In the genomic region with DNA sequence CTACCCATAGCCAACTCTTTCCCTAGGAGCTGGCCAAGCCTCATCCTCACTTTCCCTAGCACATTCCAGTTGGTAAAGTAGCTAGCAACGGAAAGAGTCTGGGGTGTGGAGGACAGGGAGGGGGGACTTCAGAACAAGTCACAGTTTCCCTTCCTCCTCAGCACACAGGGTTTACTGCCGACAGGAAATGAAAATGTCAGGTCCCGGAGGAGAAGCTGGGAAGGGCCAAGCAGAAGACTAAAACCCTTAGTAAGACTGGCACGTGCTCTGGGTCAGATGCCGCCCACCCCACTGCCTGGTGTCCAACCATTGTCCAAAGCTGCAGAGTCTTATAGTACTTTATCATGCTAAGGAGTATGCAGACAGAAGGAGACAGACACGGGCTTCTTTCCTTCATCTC, we compare ENCODE assay signal across 12 mouse cellular contexts.
DNase-seq lines count a peak whose midpoint lies in the region; ATAC-seq and TF ChIP-seq lines count a peak whose summit lies in the region.
"Had no signal": no experiment of that assay in that cellular context is flagged by ENCODE, and none has a peak within 500 bp of the region (broad histone marks: within the 10 kb centered on the region; RNA-seq: fewer than 3 reads in every experiment).

No protein-coding gene starts in this region.

- peak; percentile 25 to 39 for DNase-seq in heart, postnatal 36 days
- peak; percentile 27 to 46 for DNase-seq in kidney, postnatal 4 days
- no peak for DNase-seq in layer of hippocampus, postnatal 25 days (ENCODE audit: extremely low spot score in 1 of 2, low spot score in 1 of 2)
- DNase-seq in T-cell, adult 2 months (ENCODE audit: low spot score) = no peak
- DNase-seq: adrenal gland, postnatal 25 days; cerebellum, postnatal 14 days; gastrocnemius, postnatal 14 days; thymus, postnatal 14 days had no signal

- peak; percentile 61 for ATAC-seq in common myeloid progenitor, adult 5-6 weeks (replicated peaks; ENCODE audit: low read depth, poor library complexity, severe bottlenecking)
- ATAC-seq in megakaryocyte-erythroid progenitor cell, adult 5-6 weeks (replicated peaks; ENCODE audit: low FRiP score, low TSS enrichment, poor library complexity, severe bottlenecking) = no peak

- no peak for TF ChIP-seq POLR2A in bone marrow macrophage, adult 2 months (IDR thresholded peaks at IDR 0.05; ENCODE audit: borderline replicate concordance, low read depth, low read length)

- peak overlapping the region; percentile 74 for H3K27ac ChIP-seq in bone marrow macrophage, adult 2 months (ENCODE audit: insufficient read depth, low read depth, low read length)
- H3K27ac ChIP-seq: midbrain, embryonic 10.5 days had no signal

- TF ChIP-seq CTCF in bone marrow macrophage, adult 2 months (IDR thresholded peaks at IDR 0.05; ENCODE audit: low read depth, low read length) = no peak

- H3K4me1 ChIP-seq in bone marrow macrophage, adult 2 months (ENCODE audit: control insufficient read depth, insufficient read depth, low read length) = peaks cover 53% of the 10 kb centered on the region
- H3K4me1 ChIP-seq: midbrain, embryonic 10.5 days had no signal

- intact Hi-C loops in heart, postnatal 36 days (cut with DNase I) = no loop called here

- no peak overlapping the region for H3K4me3 ChIP-seq in bone marrow macrophage, adult 2 months (ENCODE audit: insufficient read depth, low read length)
- H3K4me3 ChIP-seq: midbrain, embryonic 10.5 days had no signal

Comparison
In these comparisons a context has a peak if more than half of its experiments do, and no peak if none do; other contexts are left out.
1. DNase-seq: peak in heart, postnatal 36 days (2 of 2) and kidney, postnatal 4 days (2 of 2); none in layer of hippocampus, postnatal 25 days (0 of 2) and T-cell, adult 2 months (single experiment).